Mouse (Mus musculus): Measurements from ENCODE around the gene Spata3.

- TF ChIP-seq POLR2A (IDR thresholded peaks at IDR 0.05; ENCODE audit: insufficient read depth, low read length) (no peak), CTCF (IDR thresholded peaks at IDR 0.05; ENCODE audit: low read depth, low read length) (no peak)
Observed at GRCm38 (mm10) chr1:86006040-86006439, 10.6 kb upstream of the Spata3 start.

Measured in ES-Bruce4 (cell line).